In the genomic region with DNA sequence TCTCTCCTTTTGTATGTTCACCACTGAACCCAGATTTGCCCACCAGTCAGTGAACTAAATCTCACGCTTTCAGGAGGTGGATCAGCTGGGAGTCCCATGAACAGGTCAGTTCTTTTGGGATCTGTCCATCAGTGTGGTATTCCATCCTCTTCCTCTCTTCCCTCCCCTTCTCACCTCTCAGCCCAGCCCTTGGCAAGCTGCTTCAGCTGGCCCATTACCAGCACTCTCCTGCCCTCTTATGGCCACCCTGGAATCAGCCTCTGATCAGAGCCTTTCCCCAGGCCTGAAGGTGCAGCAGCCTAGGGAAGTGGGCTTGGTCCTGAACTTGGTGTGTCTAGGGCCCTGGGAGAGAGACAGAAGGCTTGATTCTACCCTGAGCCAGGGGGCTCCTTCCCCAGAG, we compare ENCODE assay signal across 8 mouse cellular contexts. TPM values are rescaled to one million over a fixed set of nuclear protein-coding genes. Genes with fewer than 3 reads are reported as not detected.
DNase-seq lines count a peak whose midpoint lies in the region; ATAC-seq and TF ChIP-seq lines count a peak whose summit lies in the region.

No protein-coding gene starts in this region.

- H3K27ac ChIP-seq in ES-Bruce4 (ENCODE audit: insufficient read depth, low read length): no peak overlapping the region
- H3K27ac ChIP-seq in heart, embryonic 12.5 days (ENCODE audit: poor library complexity, severe bottlenecking): no peak overlapping the region

- no peak overlapping the region for H3K4me3 ChIP-seq in ES-Bruce4 (ENCODE audit: low read depth, low read length)
- H3K4me3 ChIP-seq in heart, embryonic 12.5 days: no peak overlapping the region

- no peaks in the 10 kb centered on the region for H3K27me3 ChIP-seq in ES-Bruce4 (ENCODE audit: control insufficient read depth, insufficient read depth, low read length, poor library complexity, severe bottlenecking)
- H3K27me3 ChIP-seq in heart, embryonic 12.5 days (replicated peaks): peaks cover 10% of the 10 kb centered on the region

- TF ChIP-seq CTCF in ES-Bruce4 (IDR thresholded peaks at IDR 0.05; ENCODE audit: low read depth, low read length): peak; percentile 93

- no peak overlapping the region for H3K4me2 ChIP-seq in heart, embryonic 12.5 days

- H3K36me3 ChIP-seq in ES-Bruce4 (ENCODE audit: control insufficient read depth, insufficient read depth, low read length, poor library complexity, severe bottlenecking): no peaks in the 10 kb centered on the region
- no peaks in the 10 kb centered on the region for H3K36me3 ChIP-seq in heart, embryonic 12.5 days

- no peaks in the 10 kb centered on the region for H3K9me3 ChIP-seq in ES-Bruce4 (replicated peaks; ENCODE audit: control insufficient read depth, insufficient read depth, low read length, poor library complexity, severe bottlenecking)
- H3K9me3 ChIP-seq in heart, embryonic 12.5 days (replicated peaks): no peaks in the 10 kb centered on the region; the same call in 1 of the 2 replicates

- no peak overlapping the region for H3K9ac ChIP-seq in ES-Bruce4 (ENCODE audit: low read depth, poor library complexity, severe bottlenecking)
- H3K9ac ChIP-seq in heart, embryonic 12.5 days: no peak overlapping the region

- peaks cover 2% of the 10 kb centered on the region for H3K4me1 ChIP-seq in ES-Bruce4 (ENCODE audit: control insufficient read depth, insufficient read depth, low read length)
- peaks cover 15% of the 10 kb centered on the region for H3K4me1 ChIP-seq in heart, embryonic 12.5 days (replicated peaks)

- 22% methylated on average over 1 of the region's 1 CpGs for WGBS in heart, embryonic 12.5 days

- no peak for TF ChIP-seq EP300 in ES-Bruce4 (IDR thresholded peaks at IDR 0.05; ENCODE audit: insufficient read depth, low read depth, low read length)

- peak; percentile 25; the same call in 1 of the 2 replicates for ATAC-seq in heart, embryonic 12.5 days (ENCODE audit: insufficient number of reproducible peaks, low FRiP score)
- ATAC-seq in megakaryocyte, adult 5-6 weeks (ENCODE audit: poor library complexity, severe bottlenecking): no peak; the same call in 1 of the 2 replicates

- peak; percentile 74 for DNase-seq in adrenal gland, adult 2 months
- DNase-seq in embryo, embryonic 9.5 days (ENCODE audit: extremely low spot score): peak; percentile 65
- DNase-seq in kidney, postnatal 25 days: peak; percentile 70 to 82
- DNase-seq in lung, postnatal 10 days: peak; percentile 83
- DNase-seq in retina, postnatal 7 days (ENCODE audit: low read depth, low spot score): peak; percentile 56

- TF ChIP-seq POLR2A in ES-Bruce4 (IDR thresholded peaks at IDR 0.05; ENCODE audit: insufficient read depth, low read length): no peak

RNA-seq across cellular contexts. Expression of gene Loxl4, which starts 42.4 kb away (rescaled TPM):
- 3.1 and 3.8 TPM in 2 replicates for polyA plus RNA-seq in ES-Bruce4 (2011; ENCODE audit: insufficient read depth, insufficient read length, low read depth, missing spikeins)
- 1 to 10 TPM; 2.2 to 8.6 TPM for total RNA-seq in adrenal gland, adult 2 months (2021)
- 0.90 and 0.95 TPM in 2 replicates for polyA plus RNA-seq in adrenal gland, adult 2 months (2012; rRNA removed)
- polyA plus RNA-seq in heart, embryonic 12.5 days (2016; fragmentation: Nextera tagmentation; extraction: Ambion mirVana): 0.18 and 0.27 TPM in 2 replicates
- not detected in 2 replicates for total RNA-seq in megakaryocyte, adult 5-6 weeks (2015)
- not detected in 2 replicates for total RNA-seq in megakaryocyte, adult 5-6 weeks (2017)
